Mouse (Mus musculus): Measurements from ENCODE around the gene Nwd1. TPM values are rescaled to one million over a fixed set of nuclear protein-coding genes. Genes with fewer than 3 reads are reported as not detected.
"Not testable (repeated sequence)": the region's sequence is repeated elsewhere in the genome, so short reads cannot be mapped to it uniquely, and the experiment has no call there.

Nwd1 gene
- total and polyA plus RNA-seq, 2 experiments = not detected

- DNase-seq (ENCODE audit: extremely low read depth, low read depth, low spot score) = no peak
- no peaks in the 10 kb centered on the region for H3K36me3 ChIP-seq (ENCODE audit: control insufficient read depth, insufficient read depth, low read length)
- TF ChIP-seq CTCF (IDR thresholded peaks at IDR 0.05; ENCODE audit: low read depth, low read length) (no peak), POLR2A (IDR thresholded peaks at IDR 0.05; ENCODE audit: extremely low read depth, insufficient read depth, low read length) (no peak)
Measured at GRCm38 (mm10) chr8:72668925-72669324, 22.4 kb downstream of the Nwd1 start.

DNA sequence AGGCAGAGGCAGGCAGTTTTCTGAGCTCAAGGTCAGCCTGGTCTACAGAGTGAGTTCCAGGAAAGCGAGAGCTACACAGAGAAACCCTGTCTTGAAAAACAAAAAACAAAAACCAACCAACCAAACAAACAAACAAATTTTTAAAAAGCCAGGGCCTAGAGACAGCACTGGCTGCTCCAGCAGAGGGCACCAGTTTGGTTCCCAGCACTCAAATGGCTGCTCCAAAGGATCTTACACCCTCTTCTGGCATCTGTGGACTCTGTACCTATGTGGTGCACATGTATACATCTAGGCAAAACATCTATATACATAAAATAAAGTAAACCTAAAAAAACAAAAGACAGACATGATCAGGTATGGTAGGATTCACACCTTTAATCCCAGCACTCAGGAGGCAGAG, 26.3 kb downstream of the Nwd1 start:
- TF ChIP-seq POLR2A (IDR thresholded peaks at IDR 0.05; ENCODE audit: extremely low read depth, insufficient read depth, low read length) (no peak), CTCF (IDR thresholded peaks at IDR 0.05; ENCODE audit: low read depth, low read length) (no peak)
- DNase-seq (ENCODE audit: extremely low read depth, low read depth, low spot score) = no peak
- H3K4me1 ChIP-seq (ENCODE audit: control insufficient read depth, insufficient read depth, low read length) = no peaks in the 10 kb centered on the region
- no peaks in the 10 kb centered on the region for H3K79me2 ChIP-seq (ENCODE audit: control insufficient read depth, insufficient read depth, low read length)
- no peak overlapping the region for H3K4me3 ChIP-seq (ENCODE audit: insufficient read depth, low read depth, low read length)
- no peak overlapping the region for H3K27ac ChIP-seq (replicated peaks; ENCODE audit: insufficient read depth, low read depth, low read length)
- no peak overlapping the region for H3K9ac ChIP-seq (ENCODE audit: low read depth, low read length)
- H3K36me3 ChIP-seq (ENCODE audit: control insufficient read depth, insufficient read depth, low read length) = no peaks in the 10 kb centered on the region
- no peaks in the 10 kb centered on the region for H3K27me3 ChIP-seq (ENCODE audit: control insufficient read depth, insufficient read depth, low read length)
- whole genome bisulfite sequencing = 79% methylated on average over 1 of the region's 1 CpGs

More at GRCm38 (mm10) chr8:72668925-72669324, 22.4 kb downstream of the Nwd1 start:
- no peaks in the 10 kb centered on the region for H3K79me2 ChIP-seq (ENCODE audit: control insufficient read depth, insufficient read depth, low read length)
- no peak overlapping the region for H3K9ac ChIP-seq (ENCODE audit: low read depth, low read length)
- H3K4me1 ChIP-seq (ENCODE audit: control insufficient read depth, insufficient read depth, low read length) = peaks cover 5% of the 10 kb centered on the region; the same call in 1 of the 2 replicates
- no peak overlapping the region for H3K27ac ChIP-seq (replicated peaks; ENCODE audit: insufficient read depth, low read depth, low read length)
- H3K27me3 ChIP-seq (ENCODE audit: control insufficient read depth, insufficient read depth, low read length) = no peaks in the 10 kb centered on the region
- no peak overlapping the region for H3K4me3 ChIP-seq (ENCODE audit: insufficient read depth, low read depth, low read length)

- no peak overlapping the region for H3K27ac ChIP-seq (replicated peaks; ENCODE audit: insufficient read depth, low read depth, low read length)
- no peak for TF ChIP-seq POLR2A (IDR thresholded peaks at IDR 0.05; ENCODE audit: extremely low read depth, insufficient read depth, low read length)
- TF ChIP-seq CTCF (IDR thresholded peaks at IDR 0.05; ENCODE audit: low read depth, low read length) = peak; percentile 24; the same call in 1 of the 2 replicates
- no peak overlapping the region for H3K9ac ChIP-seq (ENCODE audit: low read depth, low read length)
- DNase-seq (ENCODE audit: extremely low read depth, low read depth, low spot score) = no peak
- H3K27me3 ChIP-seq (ENCODE audit: control insufficient read depth, insufficient read depth, low read length) = no peaks in the 10 kb centered on the region
- H3K36me3 ChIP-seq (ENCODE audit: control insufficient read depth, insufficient read depth, low read length) = no peaks in the 10 kb centered on the region
- H3K4me3 ChIP-seq (ENCODE audit: insufficient read depth, low read depth, low read length) = no peak overlapping the region
- H3K79me2 ChIP-seq (ENCODE audit: control insufficient read depth, insufficient read depth, low read length) = no peaks in the 10 kb centered on the region
- no peaks in the 10 kb centered on the region for H3K4me1 ChIP-seq (ENCODE audit: control insufficient read depth, insufficient read depth, low read length)
- 88% methylated on average over 2 of the region's 2 CpGs for WGBS
Measured at GRCm38 (mm10) chr8:72674184-72674583, 27.7 kb downstream of the Nwd1 start.

- no peaks in the 10 kb centered on the region for H3K79me2 ChIP-seq (ENCODE audit: control insufficient read depth, insufficient read depth, low read length)
- H3K4me3 ChIP-seq (ENCODE audit: insufficient read depth, low read depth, low read length) = no peak overlapping the region
- DNase-seq (ENCODE audit: extremely low read depth, low read depth, low spot score) = no peak
- TF ChIP-seq POLR2A (IDR thresholded peaks at IDR 0.05; ENCODE audit: extremely low read depth, insufficient read depth, low read length) (no peak), CTCF (IDR thresholded peaks at IDR 0.05; ENCODE audit: low read depth, low read length) (no peak)
- H3K27me3 ChIP-seq (ENCODE audit: control insufficient read depth, insufficient read depth, low read length) = no peaks in the 10 kb centered on the region
- 66% methylated on average over 4 of the region's 4 CpGs for WGBS
- H3K27ac ChIP-seq (replicated peaks; ENCODE audit: insufficient read depth, low read depth, low read length) = no peak overlapping the region
- H3K9ac ChIP-seq (ENCODE audit: low read depth, low read length) = no peak overlapping the region
- no peaks in the 10 kb centered on the region for H3K36me3 ChIP-seq (ENCODE audit: control insufficient read depth, insufficient read depth, low read length)
- no peaks in the 10 kb centered on the region for H3K4me1 ChIP-seq (ENCODE audit: control insufficient read depth, insufficient read depth, low read length)
Measured at GRCm38 (mm10) chr8:72676436-72676835, 29.9 kb downstream of the Nwd1 start.

DNA sequence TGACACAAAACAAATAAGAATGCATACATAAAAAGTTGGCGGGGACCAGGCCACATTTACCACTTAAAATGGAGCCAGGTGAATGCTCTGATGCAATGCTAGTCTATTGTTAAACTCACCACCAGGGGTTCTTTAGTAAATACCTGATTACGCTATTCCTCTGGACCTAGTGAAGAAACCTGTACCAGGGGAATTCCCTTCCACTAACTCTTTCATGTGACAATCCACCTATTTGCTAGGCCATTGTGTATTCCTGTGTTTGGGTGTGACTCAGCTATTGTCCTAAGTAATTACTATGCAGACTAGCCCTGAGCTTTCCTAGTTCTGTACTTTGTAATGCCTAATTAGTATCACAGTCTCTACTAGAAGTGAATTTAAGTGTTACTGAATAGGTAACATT, 30.3 kb downstream of the Nwd1 start:
- DNase-seq (ENCODE audit: extremely low read depth, low read depth, low spot score); H3K4me1 ChIP-seq (ENCODE audit: control insufficient read depth, insufficient read depth, low read length); H3K27me3 ChIP-seq (ENCODE audit: control insufficient read depth, insufficient read depth, low read length); H3K9ac ChIP-seq (ENCODE audit: low read depth, low read length); H3K27ac ChIP-seq (replicated peaks; ENCODE audit: insufficient read depth, low read depth, low read length); H3K79me2 ChIP-seq (ENCODE audit: control insufficient read depth, insufficient read depth, low read length); H3K4me3 ChIP-seq (ENCODE audit: insufficient read depth, low read depth, low read length); H3K36me3 ChIP-seq (ENCODE audit: control insufficient read depth, insufficient read depth, low read length): not testable (repeated sequence)
- 80% methylated on average over 2 of the region's 2 CpGs for WGBS

DNA sequence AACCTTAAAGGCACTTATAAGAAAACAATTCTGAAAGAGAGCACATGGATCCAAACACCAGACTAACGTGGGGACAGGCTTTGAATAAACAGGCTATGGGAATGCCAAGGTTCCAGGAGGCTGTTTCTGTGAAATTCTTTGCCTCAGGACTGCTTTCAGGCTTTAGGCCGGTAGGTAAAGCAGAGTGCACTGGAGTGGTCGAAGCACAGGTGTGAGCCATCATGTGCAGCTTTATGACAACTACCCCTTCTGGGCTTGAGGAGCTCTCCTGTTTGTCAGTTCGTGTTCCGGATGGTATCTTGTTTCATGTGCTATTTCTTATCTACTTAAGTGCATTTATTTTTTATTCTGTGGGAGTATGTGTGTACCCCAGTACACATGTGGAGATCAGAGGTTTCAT, 30.8 kb downstream of the Nwd1 start:
- 68% methylated on average over 5 of the region's 5 CpGs for WGBS
- no peak overlapping the region for H3K9ac ChIP-seq (ENCODE audit: low read depth, low read length)

More for the DNA sequence above, 30.8 kb downstream of the Nwd1 start:
- Histone ChIP-seq H3K4me1 (ENCODE audit: control insufficient read depth, insufficient read depth, low read length) (no peaks in the 10 kb centered on the region), H3K36me3 (ENCODE audit: control insufficient read depth, insufficient read depth, low read length) (no peaks in the 10 kb centered on the region), H3K27ac (replicated peaks; ENCODE audit: insufficient read depth, low read depth, low read length) (no peak overlapping the region), H3K27me3 (ENCODE audit: control insufficient read depth, insufficient read depth, low read length) (no peaks in the 10 kb centered on the region), H3K79me2 (ENCODE audit: control insufficient read depth, insufficient read depth, low read length) (no peaks in the 10 kb centered on the region), H3K4me3 (ENCODE audit: insufficient read depth, low read depth, low read length) (no peak overlapping the region)
- no peak for TF ChIP-seq CTCF (IDR thresholded peaks at IDR 0.05; ENCODE audit: low read depth, low read length)
- no peak for TF ChIP-seq POLR2A (IDR thresholded peaks at IDR 0.05; ENCODE audit: extremely low read depth, insufficient read depth, low read length)
- no peak for DNase-seq (ENCODE audit: extremely low read depth, low read depth, low spot score)
